Mouse (Mus musculus): Measurements from ENCODE around the gene Abat.

Gene Abat

DNA sequence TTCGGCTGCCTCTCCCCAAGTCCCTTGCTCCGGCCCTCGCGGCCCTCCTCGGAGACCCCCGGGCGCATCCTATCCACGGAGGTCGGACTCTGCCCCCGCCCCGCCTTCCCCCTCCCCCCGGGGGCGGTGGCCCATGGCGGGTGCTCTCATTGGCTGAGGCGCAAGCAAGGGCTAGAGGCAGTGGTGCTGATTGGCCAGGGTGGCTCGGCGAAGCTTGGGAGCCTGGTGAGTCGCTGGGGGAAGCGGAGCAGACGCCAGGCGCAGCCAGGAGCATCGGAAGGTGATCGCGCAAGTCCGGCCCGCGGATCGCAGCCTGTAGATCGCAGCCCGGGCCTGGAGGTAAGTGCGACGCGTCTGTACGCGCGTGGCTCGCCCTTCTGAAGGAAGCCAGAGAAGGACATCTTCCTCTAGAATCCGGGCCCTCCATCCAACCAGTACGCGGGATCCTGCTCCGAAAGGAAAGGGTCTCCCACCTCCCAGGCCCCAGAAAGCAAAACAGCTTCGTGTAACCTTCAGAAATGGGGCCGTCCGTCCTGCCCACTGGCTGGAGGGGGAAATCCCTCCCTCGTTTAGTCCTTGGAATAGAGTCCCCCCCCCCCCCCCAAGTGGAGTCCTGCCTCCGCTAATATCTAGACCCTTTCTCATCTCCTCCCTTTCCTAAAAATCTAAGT, at the start of gene Abat:
TSS of gene Abat (plus strand) at position 194 of the 671 bp plus-strand sequence.
- DNase-seq: peak; percentile 97

DNA sequence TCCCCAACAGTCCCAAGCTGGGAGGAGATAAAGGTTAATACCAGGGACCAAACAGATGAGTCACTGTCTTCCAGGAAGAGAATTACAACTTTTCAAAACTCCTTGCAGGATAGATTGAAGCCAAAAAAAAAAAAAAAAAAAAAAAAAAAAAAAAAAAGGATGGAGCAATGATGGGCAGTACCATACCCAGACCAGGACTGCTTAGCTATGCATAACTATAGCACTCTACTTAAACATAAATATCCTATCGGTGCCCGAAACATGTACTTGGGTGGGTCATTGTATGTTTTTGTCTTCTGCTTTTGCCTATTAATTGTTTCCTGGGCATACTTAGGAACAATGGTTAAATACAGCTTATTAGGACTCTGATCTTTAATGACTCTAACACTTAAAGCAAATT, 43.1 kb upstream of the Abat start:
- no peak for DNase-seq

GRCm38 (mm10) chr16:8470603-8471481, 42.4 kb upstream of the Abat start, which contains the start of gene Mettl22:
Gene Mettl22, plus strand, starts transcription at chr16:8470788.
- peak; percentile 95 for DNase-seq

- DNase-seq: no peak
Measured at GRCm38 (mm10) chr16:8487396-8488005, 25.7 kb upstream of the Abat start.

GRCm38 (mm10) chr16:8489340-8489739, 23.9 kb upstream of the Abat start:
- DNase-seq: no peak

DNA sequence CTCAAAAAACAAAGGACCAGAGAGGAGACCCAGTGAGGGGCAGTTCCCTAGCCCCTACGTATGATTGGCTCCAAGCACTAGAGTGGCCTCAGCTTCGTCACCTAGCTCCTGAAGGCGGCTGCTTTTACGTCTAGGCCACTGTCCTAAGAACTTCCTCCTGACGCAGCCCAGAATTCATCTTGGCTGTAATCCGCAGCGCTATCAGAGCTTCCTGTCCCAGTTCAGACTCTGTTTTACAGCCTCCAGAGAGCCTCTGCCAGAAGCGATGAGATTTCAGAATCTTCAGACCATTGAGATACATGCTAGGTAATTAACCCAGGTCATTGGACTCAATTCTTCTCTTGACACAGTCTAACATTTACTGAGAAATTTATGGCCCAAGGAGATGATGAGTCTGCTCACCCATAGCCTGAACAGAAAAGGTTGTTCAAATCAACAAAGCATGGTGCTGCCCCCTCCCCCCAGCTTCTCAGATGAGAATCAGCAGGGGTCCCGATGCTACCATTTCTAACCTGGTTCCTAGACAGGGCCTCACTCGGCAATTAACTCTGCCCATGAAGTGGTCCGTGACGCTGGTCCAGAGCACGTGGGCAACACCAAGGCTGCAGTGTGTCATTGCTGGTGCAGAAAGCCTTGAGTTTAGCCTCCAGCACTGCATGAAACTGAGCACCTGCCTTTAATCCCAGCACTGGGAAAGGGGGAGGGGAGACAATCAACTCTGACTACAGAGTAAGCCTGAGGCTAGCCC, 21.3 kb upstream of the Abat start:
- peak; percentile 37 for DNase-seq

- DNase-seq: peak; percentile 76
Measured at GRCm38 (mm10) chr16:8494268-8494667, 19.0 kb upstream of the Abat start.

GRCm38 (mm10) chr16:8496967-8497366, 16.3 kb upstream of the Abat start:
- no peak for DNase-seq

DNA sequence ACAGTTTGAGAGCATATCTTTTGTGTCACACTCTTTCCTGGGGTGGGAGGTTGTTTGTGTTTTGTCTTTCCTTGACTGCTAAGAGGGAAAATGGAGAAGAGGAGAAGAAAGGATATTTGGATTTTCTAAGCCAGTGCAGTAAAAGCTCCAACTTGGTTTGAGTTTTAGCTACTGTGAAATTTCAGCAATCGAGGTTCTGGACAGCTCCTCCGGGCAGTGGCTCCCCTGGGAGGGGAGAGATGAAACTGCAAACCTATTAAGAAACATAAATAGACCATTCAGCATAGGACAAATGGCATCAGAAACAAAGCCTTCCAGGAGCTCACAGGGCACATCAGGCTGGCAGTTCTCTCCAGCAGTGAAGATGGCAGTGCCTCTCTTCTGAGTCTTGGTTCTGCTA, 9.0 kb upstream of the Abat start:
- DNase-seq: no peak

GRCm38 (mm10) chr16:8509894-8510293, 3.3 kb upstream of the Abat start:
- DNase-seq: no peak

GRCm38 (mm10) chr16:8512830-8513229, 399 bp upstream of the Abat start:
- no peak for DNase-seq

DNA sequence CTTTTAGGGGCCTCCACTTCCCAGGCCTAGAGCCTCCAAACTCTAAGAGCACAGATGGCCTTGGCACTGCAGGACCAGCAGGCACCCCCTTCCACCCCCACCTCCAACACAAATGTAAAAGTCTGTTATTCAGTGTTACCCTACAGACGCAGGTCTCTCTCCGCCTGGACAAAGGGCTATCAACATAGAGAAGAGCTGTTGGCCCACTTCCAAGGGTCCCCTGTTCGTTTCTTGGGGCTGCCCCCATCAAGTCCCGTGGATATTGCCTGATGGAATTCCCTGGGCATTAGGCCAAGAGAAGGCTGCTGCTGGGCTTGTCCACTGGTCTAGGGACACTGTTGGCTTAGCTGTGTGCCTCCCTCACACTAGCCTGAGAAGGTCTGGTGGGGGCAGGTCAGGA, 951 bp downstream of the Abat start:
- peak; percentile 88 for DNase-seq

DNA sequence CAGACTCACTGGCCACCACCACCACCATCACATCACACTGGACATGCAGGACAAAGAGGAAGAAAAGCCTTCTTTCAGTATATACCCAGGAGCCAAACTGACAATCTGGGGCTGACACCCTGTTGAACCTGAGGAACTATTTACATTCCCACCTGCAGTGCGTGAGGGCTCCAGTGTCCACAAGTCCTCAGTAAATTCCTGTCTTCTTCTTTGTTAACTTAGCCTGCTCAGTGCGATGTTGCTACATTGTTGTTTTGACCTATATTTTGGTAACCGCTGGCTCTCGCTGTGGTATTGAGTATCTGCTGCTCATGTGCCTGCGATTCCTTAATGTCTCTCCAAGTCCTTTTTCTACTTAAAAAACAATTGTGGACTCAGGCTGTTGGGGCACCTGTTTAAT, 7.3 kb downstream of the Abat start:
- DNase-seq: no peak

GRCm38 (mm10) chr16:8521322-8521721, 8.1 kb downstream of the Abat start:
- DNase-seq: no peak

- DNase-seq: peak; percentile 60
Measured at GRCm38 (mm10) chr16:8523480-8524144, 10.4 kb downstream of the Abat start.

DNA sequence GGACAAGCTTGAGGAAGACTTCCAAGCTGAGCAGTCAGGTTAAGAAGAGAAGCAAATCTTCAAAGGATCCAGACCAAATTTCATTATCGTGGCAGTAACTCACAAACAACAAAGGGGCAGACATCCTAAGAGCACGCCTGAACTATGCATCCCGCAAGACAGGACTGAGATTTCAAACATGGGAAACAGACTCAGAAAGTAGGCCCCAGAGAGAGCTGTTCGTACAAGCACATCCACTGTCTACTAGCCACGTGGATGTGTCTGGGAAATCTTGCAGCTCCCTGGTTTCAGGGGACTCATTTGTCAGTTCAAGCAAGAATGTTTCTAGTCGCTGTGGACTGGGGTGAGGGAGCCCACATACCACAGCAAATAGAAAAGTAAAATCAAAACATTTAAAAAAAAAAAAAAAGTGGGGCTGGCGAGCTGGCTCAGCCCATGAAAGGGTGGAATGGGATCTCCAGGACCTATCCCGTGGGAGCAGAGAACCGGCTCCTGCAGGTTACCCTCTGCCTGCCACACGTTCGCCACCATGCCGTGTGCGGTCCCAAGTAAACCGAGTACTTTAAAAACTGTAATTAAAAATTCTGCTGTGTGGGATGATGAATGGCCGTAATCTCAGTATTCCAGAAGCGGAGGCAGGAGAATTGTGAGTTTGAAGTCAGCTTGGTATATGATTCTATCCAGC, 11.1 kb downstream of the Abat start:
- no peak for DNase-seq

DNA sequence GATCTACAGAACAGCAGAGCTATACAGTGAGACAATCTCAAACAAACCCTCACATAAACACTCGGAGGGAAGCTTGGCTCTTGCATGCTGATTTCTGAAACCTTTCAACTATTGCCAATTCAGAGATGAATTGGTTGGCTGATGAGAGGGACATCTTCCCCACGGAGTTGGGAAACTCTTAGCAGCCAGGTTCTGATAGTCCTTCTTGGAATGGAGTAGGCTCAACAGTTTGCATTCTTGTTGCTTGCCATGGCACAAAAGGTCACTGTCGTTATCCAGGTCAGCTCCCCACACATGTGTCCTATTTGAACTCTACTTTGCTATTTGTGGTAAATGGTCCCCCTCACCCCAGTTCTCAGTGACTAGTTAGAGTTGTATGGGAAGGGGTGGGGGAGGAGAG, 12.1 kb downstream of the Abat start:
- DNase-seq: no peak

GRCm38 (mm10) chr16:8525877-8526276, 12.6 kb downstream of the Abat start:
- DNase-seq: no peak

DNA sequence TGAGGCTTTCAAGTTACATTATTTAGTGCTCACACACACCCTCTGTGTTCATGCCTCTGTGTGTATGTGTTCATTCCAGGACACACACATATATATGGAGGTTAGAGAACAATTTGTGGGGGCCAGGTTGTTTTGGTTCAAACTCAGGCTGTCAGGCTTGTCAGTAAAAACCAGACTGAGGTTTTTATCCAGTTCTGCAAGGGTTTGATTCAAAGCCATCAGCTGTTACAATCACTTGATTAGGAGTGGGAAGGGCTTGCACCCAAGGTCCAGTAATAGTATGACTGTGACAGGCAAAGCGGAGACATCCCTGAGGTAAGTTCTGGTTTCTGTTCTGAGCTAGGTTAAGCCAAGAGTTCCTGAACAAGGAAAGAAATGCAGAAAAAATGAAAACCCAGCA, 16.2 kb downstream of the Abat start:
- DNase-seq: no peak

DNA sequence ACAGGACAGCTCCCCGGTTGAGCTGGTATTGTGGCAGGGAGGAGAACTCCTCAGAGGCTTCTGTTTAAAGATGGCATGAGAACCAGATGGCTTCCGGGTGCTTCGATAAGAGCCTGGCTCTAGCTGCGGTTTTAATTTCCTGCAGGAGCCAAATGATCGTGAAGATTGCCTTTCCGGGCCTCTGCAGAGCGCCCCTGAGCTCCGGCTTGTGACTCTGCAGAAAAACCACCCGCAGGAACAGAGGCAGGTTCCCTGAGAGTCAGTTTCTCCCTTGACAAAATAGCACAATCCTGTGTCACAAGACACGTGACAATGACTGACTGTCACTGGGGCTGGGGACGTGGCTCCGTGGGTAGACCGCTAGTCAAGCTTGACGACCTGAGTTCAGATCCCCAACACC, 16.8 kb downstream of the Abat start:
- no peak for DNase-seq

DNA sequence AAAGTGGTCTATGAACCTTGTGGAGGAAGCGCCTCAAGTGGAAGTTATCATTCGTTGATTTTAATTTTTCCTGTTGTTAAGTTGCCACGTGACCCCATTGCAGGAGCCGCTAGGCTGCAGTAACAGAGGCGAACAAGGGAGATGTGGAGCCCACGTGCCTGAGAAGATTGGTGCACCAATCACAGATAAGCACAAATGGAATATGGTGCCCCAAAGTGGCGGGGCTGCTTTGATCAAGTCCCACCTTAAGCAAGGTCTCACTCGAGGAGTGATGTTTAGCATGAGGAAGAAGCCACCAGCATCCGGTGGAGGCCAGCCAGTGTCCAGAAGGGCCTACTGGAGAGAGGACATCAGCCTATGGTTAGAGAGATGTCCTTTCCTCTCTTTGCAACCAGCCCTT, 19.2 kb downstream of the Abat start:
- DNase-seq: no peak

DNA sequence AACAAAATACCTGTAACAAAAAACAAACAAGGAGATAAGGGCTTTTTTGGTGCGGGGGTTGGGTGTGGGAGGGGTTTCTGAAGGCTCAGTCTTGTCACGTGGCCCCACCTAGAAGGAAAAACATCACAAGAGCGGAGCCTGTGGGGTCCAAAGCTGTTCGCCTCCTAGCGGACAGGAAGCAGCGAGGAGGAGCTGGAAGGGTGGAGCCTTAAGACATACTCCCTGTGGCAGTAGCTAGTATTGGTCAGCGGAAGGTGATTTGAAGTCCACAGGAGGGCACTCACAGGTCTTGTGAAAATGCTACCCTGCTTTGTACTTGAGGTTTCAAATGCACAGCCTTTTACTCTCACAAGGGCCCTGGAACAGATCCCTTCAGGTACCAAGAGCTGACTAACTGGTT, 19.7 kb downstream of the Abat start:
- no peak for DNase-seq
